Mouse (Mus musculus) midbrain, embryonic 11.5 days (tissue): ENCODE data around the gene Grtp1. TPM values are rescaled to one million over a fixed set of nuclear protein-coding genes. Genes with fewer than 3 reads are reported as not detected.
"Not testable (repeated sequence)": the region's sequence is repeated elsewhere in the genome, so short reads cannot be mapped to it uniquely, and the experiment has no call there.

Source experiments
- ATAC-seq: fragments of 200-750 bp; cut with Nextera tagmentation; 2 replicates; pipeline ENCODE4 v1.8.0; 2017; ENCODE audit warnings: moderate TSS enrichment, moderate library complexity; ENCODE audit not compliant: low FRiP score
- DNase-seq: peaks from one replicate; pipeline ENCODE4 v3.0.0; 2015; ENCODE audit warnings: low spot score; ENCODE audit errors: missing footprints
- H3K27ac ChIP-seq: fragments of 300-500 bp; sonication (generic); 2 replicates; pipeline ENCODE4 v1.5.1; 2014; ENCODE audit warnings: low read depth, low read length
- H3K27me3 ChIP-seq: fragments of 300-500 bp; sonication (generic); 2 replicates; pipeline ENCODE4 v1.6.1; 2014; ENCODE audit warnings: mild to moderate bottlenecking, low read length, moderate library complexity, mixed read lengths; ENCODE audit not compliant: control insufficient read depth, insufficient read depth
- H3K36me3 ChIP-seq: fragments of 300-500 bp; sonication (generic); 2 replicates; pipeline ENCODE4 v1.6.1; 2014; ENCODE audit warnings: mild to moderate bottlenecking, low read length, moderate library complexity, mixed read lengths; ENCODE audit not compliant: control insufficient read depth, insufficient read depth
- H3K4me1 ChIP-seq: fragments of 300-500 bp; sonication (generic); 2 replicates; pipeline ENCODE4 v1.6.1; 2014; ENCODE audit warnings: low read length; ENCODE audit not compliant: control insufficient read depth, insufficient read depth
- H3K4me2 ChIP-seq: fragments of 300-500 bp; sonication (generic); 2 replicates; pipeline ENCODE4 v1.6.1; 2014; ENCODE audit warnings: mild to moderate bottlenecking, moderate library complexity
- H3K4me3 ChIP-seq: fragments of 300-500 bp; sonication (generic); 2 replicates; pipeline ENCODE4 v1.5.1; 2014; ENCODE audit warnings: low read depth, low read length
- H3K9ac ChIP-seq: fragments of 300-500 bp; sonication (generic); 2 replicates; pipeline ENCODE4 v1.6.1; 2014; ENCODE audit warnings: low read length
- H3K9me3 ChIP-seq: fragments of 300-500 bp; sonication (generic); 2 replicates; pipeline ENCODE4 v1.6.1; 2016; ENCODE audit warnings: low read length; ENCODE audit not compliant: control insufficient read depth
- WGBS: fragments of 180-500 bp; shearing (Covaris S2); extraction: QIAGEN DNeasy Blood & Tissue Kit; methylation state at CpG from one replicate; pipeline ENCODE4 v1.1.7; 2014; 5-methylcytosine and 5-hydroxymethylcytosine counted together
- polyA plus RNA-seq: library from polyadenylated mRNA; unstranded; fragments of >200 nt; fragmentation: Nextera tagmentation; extraction: Ambion mirVana; gene quantifications from 2 replicates; pipeline ENCODE4 v1.2.1, GENCODE M21; 2014

The Grtp1 gene
- polyA plus RNA-seq, 1 experiment from 2014 or later = 20.9 TPM

DNA sequence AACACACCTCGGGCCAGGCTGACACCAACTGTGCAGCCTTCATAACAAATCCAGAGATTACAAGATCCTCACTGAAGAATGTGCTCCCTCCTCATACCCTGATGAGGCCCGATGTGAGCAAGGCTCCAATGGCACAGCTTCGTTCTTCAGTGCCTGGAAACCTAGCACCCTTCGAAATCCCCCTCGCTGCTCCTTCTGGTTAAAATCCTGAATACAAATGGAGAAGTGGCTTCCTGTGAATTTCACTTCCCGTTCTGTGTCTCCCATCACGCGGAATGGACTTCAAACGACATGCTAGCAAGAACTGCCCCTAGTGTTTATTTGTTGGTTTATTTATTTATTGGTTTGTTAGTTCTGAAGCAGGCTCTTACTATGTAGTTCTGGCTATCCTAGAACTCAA, 45.1 kb downstream of the Grtp1 start:
- H3K4me2 ChIP-seq = no peak overlapping the region
- no peak overlapping the region for H3K27ac ChIP-seq
- H3K4me1 ChIP-seq = peaks cover 8% of the 10 kb centered on the region
- ATAC-seq (no peak), DNase-seq (no peak)
- no peaks in the 10 kb centered on the region for H3K36me3 ChIP-seq
- 77% methylated on average over 9 of the region's 9 CpGs for WGBS
- no peak overlapping the region for H3K4me3 ChIP-seq
- H3K9me3 ChIP-seq = no peaks in the 10 kb centered on the region
- H3K27me3 ChIP-seq = no peaks in the 10 kb centered on the region
- no peak overlapping the region for H3K9ac ChIP-seq

DNA sequence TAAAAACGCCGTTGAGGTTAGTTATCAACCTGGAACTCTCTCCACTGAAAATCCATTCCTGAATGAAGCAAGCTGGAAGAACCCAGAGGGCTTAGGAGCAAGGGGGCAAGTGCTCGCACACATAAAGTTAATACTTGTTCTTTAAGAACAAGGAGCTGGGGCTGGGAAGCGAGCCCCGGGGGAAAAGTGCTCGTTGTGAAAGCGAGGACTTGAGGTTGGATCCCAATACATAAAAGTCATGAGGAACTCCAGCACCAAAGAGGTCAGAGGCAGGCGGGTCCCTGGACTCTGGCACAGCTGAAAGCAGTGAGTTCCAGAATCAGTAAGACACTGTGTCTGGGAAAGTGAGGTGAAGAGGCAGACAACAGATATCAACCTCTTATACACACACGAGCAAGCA, 46.3 kb downstream of the Grtp1 start:
- Histone ChIP-seq H3K27ac (no peak overlapping the region), H3K9me3 (no peaks in the 10 kb centered on the region), H3K27me3 (no peaks in the 10 kb centered on the region), H3K4me2 (no peak overlapping the region), H3K4me3 (no peak overlapping the region), H3K4me1 (peaks cover 3% of the 10 kb centered on the region; the same call in 1 of the 2 replicates), H3K9ac (no peak overlapping the region), H3K36me3 (no peaks in the 10 kb centered on the region)
- DNase-seq (peak; percentile 69), ATAC-seq (no peak)
- WGBS = 83% methylated on average over 9 of the region's 9 CpGs

DNA sequence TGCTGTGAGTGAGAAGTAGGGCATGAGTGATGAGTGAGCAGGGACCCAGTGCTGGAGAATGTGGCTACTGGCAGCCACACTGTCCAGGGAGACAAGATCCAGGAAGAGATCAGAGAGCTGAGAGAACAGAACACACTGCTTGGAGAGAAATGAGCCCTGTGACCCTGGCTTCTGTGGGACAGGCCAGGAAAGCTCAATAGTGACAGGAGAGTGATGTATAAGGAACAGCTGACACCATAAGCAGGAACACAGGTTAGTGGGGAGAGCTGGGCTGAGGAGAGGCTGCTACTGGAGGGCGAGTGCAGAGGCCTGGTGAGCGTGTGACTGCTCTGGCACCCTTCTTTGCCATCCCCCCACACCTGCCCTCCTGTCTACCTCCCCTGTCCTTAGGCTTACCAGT, 49.5 kb downstream of the Grtp1 start:
- no peaks in the 10 kb centered on the region for H3K9me3 ChIP-seq
- ATAC-seq (no peak), DNase-seq (peak; percentile 53)
- no peak overlapping the region for H3K9ac ChIP-seq
- WGBS = 85% methylated on average over 2 of the region's 2 CpGs
- H3K27me3 ChIP-seq = no peaks in the 10 kb centered on the region
- no peaks in the 10 kb centered on the region for H3K4me1 ChIP-seq
- H3K4me3 ChIP-seq = no peak overlapping the region
- no peak overlapping the region for H3K27ac ChIP-seq
- H3K4me2 ChIP-seq = no peak overlapping the region
- peaks cover 2% of the 10 kb centered on the region; the same call in 1 of the 2 replicates for H3K36me3 ChIP-seq

DNA sequence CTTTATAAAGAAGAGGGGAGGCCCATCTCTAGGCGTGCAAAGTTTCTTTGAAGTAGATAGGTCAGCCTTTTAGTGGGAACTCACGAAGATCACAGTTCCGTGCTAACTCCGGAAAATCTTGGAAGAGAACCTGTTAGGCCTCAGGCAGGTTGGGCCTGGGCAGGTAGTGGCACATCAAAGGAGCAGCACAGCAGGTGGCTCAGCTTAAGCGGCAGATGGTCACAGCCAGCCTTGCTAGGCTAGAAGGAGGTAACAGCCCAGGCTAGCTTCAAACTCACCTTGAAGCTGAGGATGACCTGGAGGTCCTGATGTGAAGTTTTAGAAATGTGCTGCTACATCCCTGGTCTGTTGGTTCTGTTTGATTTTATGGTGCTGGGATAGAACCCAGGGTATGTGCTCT, 50.6 kb downstream of the Grtp1 start:
- H3K27ac ChIP-seq = no peak overlapping the region
- no peak overlapping the region for H3K4me3 ChIP-seq
- peaks cover 6% of the 10 kb centered on the region; the same call in 1 of the 2 replicates for H3K36me3 ChIP-seq
- WGBS = 69% methylated on average over 5 of the region's 5 CpGs
- H3K4me2 ChIP-seq = no peak overlapping the region
- no peak overlapping the region for H3K9ac ChIP-seq
- no peaks in the 10 kb centered on the region for H3K4me1 ChIP-seq
- H3K9me3 ChIP-seq = no peaks in the 10 kb centered on the region
- DNase-seq (peak; percentile 61), ATAC-seq (no peak)
- no peaks in the 10 kb centered on the region for H3K27me3 ChIP-seq

DNA sequence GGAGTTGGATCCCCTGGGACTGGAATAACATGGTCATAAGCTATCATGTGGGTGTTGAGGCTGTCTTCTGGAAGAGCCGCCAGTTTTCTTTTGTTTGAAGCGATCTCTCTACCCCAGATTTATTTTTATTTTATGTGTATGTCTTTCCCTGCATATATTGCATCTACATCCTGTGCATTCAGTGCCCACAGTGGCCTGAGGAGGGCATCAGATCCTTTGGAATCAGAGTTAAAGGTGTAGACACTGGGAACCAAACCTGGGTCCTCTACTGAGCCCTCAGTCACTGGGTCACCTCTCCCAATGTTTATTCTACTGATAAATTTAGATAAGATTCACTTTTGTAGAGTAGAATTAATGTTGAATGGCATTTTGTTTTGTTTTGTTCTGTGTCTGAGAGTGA, 51.1 kb downstream of the Grtp1 start:
- H3K4me2 ChIP-seq = no peak overlapping the region
- WGBS = 90% methylated on average over 2 of the region's 2 CpGs
- no peak overlapping the region for H3K9ac ChIP-seq
- no peaks in the 10 kb centered on the region for H3K27me3 ChIP-seq
- ATAC-seq (no peak), DNase-seq (peak; percentile 78)
- H3K4me1 ChIP-seq = no peaks in the 10 kb centered on the region
- H3K36me3 ChIP-seq = peaks cover 10% of the 10 kb centered on the region
- H3K9me3 ChIP-seq = no peaks in the 10 kb centered on the region
- no peak overlapping the region for H3K27ac ChIP-seq
- H3K4me3 ChIP-seq = no peak overlapping the region

DNA sequence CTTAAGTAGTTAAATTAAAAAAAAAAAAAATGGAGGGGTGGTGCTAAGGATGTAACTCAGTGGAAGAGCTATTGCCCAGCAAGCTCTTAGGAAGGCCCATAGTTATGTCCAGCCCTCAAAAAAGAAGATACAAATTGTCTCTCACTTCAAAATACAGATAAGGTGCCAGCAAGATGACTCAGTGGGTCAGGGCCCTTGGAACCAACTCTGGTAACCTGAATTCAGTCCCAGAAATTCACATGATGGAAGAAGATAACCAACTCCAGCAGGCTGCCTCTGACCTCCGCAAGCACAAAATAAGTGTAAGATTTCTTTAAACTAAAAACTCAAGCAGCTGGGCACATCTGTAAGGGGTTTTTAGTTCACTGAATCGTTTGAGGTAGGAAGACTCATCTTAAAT, 51.9 kb downstream of the Grtp1 start:
- H3K27me3 ChIP-seq = no peaks in the 10 kb centered on the region
- no peak overlapping the region for H3K4me3 ChIP-seq
- H3K27ac ChIP-seq = no peak overlapping the region
- no peaks in the 10 kb centered on the region for H3K9me3 ChIP-seq
- DNase-seq (no peak), ATAC-seq (no peak)
- 95% methylated on average over 2 of the region's 2 CpGs for WGBS
- H3K4me1 ChIP-seq = no peaks in the 10 kb centered on the region
- H3K4me2 ChIP-seq = no peak overlapping the region
- no peak overlapping the region for H3K9ac ChIP-seq
- peaks cover 13% of the 10 kb centered on the region for H3K36me3 ChIP-seq

DNA sequence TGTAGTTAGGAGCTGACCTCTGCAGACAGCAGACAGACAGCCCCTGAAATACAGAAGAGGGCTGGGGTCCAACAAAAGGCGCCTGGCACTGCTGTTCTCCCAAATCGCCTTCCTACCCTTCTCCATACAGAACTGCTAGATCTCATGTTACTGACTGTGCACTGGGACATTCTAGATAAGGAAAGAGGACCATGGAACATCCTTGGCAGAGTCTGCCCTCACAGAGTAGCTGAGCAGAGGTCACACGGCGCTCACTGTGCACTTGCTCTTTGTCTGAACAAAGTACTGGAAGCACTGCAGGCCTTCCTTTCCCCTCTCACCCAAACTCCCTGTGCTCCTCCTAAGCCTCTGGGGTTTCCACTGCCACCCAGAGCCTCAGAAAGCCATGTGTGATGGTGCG, 58.7 kb downstream of the Grtp1 start:
- H3K9ac ChIP-seq = no peak overlapping the region
- no peak overlapping the region for H3K4me3 ChIP-seq
- peak; percentile 54 for DNase-seq
- ATAC-seq = no peak
- no peak overlapping the region for H3K4me2 ChIP-seq
- H3K27ac ChIP-seq = no peak overlapping the region
- H3K27me3 ChIP-seq = no peaks in the 10 kb centered on the region
- no peaks in the 10 kb centered on the region for H3K4me1 ChIP-seq
- H3K9me3 ChIP-seq = no peaks in the 10 kb centered on the region
- H3K36me3 ChIP-seq = peaks cover 53% of the 10 kb centered on the region
- WGBS = 94% methylated on average over 5 of the region's 5 CpGs

DNA sequence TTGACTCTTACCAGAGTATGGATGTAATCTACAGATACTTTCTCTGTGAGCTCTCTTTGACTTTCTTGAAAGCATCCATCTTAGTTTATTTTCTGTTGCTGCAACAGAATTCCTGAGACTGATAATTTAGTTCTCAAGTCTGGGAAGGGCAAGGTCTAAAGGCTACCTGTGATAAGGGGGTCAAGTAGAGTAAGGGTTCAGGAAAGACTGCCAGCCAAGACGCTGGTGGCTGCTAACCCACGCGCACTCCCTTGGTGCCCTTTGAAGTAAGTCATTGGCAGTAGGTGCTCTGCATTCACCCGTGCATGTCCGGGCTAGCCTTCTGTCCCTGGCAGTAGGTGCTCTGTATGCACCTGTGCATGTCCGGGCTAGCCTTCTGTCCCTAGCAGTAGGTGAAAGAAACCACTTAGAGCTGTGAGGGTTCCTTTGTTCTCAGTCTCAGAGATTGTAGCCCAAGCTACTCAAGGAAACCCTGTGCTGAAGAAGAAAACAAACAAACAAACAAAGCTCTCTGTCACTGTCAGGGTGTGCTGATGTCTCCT, 60.7 kb downstream of the Grtp1 start:
- Histone ChIP-seq H3K36me3 (peaks cover 49% of the 10 kb centered on the region), H3K4me2 (no peak overlapping the region), H3K9me3 (no peaks in the 10 kb centered on the region), H3K9ac (no peak overlapping the region), H3K27ac (no peak overlapping the region), H3K4me1 (no peaks in the 10 kb centered on the region), H3K27me3 (no peaks in the 10 kb centered on the region), H3K4me3 (no peak overlapping the region)
- ATAC-seq (no peak), DNase-seq (peak; percentile 44)
- 96% methylated on average over 6 of the region's 6 CpGs for WGBS

DNA sequence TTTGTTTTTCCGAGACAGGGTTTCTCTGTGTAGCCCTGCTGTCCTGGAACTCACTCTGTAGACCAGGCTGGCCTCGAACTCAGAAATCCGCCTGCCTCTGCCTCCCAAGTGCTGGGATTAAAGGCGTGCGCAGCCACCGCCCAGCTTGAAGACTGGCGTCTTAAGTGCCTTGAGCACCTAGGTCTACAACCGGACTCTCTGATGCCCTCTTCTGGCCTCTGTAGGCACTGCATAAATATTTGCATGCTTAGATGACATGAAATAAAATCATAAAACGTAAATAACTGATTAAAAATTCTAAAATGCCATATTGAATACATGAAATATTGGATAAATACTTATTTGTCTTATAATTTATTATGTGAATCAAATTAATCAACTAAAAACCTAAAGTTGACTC, 68.2 kb downstream of the Grtp1 start:
- WGBS = 80% methylated on average over 9 of the region's 9 CpGs
- H3K4me3 ChIP-seq, H3K27me3 ChIP-seq, H3K9ac ChIP-seq, H3K27ac ChIP-seq, H3K4me2 ChIP-seq, H3K4me1 ChIP-seq, ATAC-seq, H3K9me3 ChIP-seq: not testable (repeated sequence)
- peak; percentile 89 for DNase-seq
- peaks cover 22% of the 10 kb centered on the region for H3K36me3 ChIP-seq
